Mouse (Mus musculus) C2C12 (cell line): ENCODE data around the gene Vps18.

Experiments
- CTCF ChIP-seq: IDR thresholded peaks from one replicate; pipeline ENCODE4 v1.5.1; 2011; ENCODE audit not compliant: control insufficient read depth, insufficient read depth, insufficient read length
- MAX ChIP-seq: IDR thresholded peaks from one replicate; pipeline ENCODE4 v1.6.1; 2011; ENCODE audit warnings: mild to moderate bottlenecking, control low read depth
- MYOG ChIP-seq: IDR thresholded peaks from one replicate; pipeline ENCODE4 v1.6.1; 2011; ENCODE audit not compliant: control insufficient read depth, insufficient read length; ENCODE audit errors: extremely low read depth
- USF1 ChIP-seq: IDR thresholded peaks from one replicate; pipeline ENCODE4 v1.6.1; 2011; ENCODE audit warnings: low read depth, mild to moderate bottlenecking, control low read depth, moderate library complexity

GRCm38 (mm10) chr2:119245246-119245645 lies 43.3 kb upstream of the Vps18 start:
- TF ChIP-seq CTCF = no peak
- TF ChIP-seq MYOG = no peak
- TF ChIP-seq USF1 = no peak
- no peak for TF ChIP-seq MAX
